Mouse (Mus musculus) adrenal gland, postnatal 14 days (tissue): ENCODE measurements around the gene Gm11437. TPM values are rescaled to one million over a fixed set of nuclear protein-coding genes. Genes with fewer than 3 reads are reported as not detected.

ENCODE experiments used
- DNase-seq: peaks from one replicate; pipeline ENCODE4 v3.0.0; 2021; ENCODE audit warnings: mixed read lengths
- long read RNA-seq, 2 experiments: library from polyadenylated mRNA; stranded (forward); transcript quantifications; one replicate each; pipeline ENCODE4 v2.0.0; 2021
- total RNA-seq: library from RNA; stranded (reverse); gene quantifications from 2 replicates; pipeline ENCODE4 v1.2.3, GENCODE M21; 2021

The Gm11437 gene
- total RNA-seq: 0.26 TPM in 1 of 2 replicates, not detected in the other
- long read RNA-seq, experiment 1: 0 reads
- long read RNA-seq, experiment 2: 0 reads

DNA sequence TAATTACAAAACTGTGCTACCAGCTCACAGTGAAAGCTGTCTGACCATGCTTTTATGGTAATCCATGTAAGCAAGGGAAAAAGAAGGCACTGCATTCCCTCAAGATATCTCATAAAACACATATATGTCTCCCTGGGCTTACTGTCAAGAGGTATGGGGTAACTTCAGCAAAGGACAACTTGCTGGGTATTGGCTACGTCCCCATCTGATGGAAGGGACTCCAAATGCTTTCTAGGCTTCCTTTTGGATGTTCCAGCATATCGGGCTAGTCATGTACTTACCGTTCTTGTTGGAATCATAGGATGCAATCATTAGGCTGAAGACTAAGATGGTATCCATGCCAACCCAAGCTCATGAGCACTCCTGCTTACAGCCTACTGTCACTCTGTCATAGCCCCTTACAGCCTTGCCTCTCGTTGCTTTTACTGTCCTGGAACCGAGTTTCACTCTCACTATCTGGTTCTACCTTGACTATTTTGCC, at the start of gene Gm11437:
Gene Gm11437, minus strand, starts transcription at position 431 of the 481 bp plus-strand sequence.
- no peak for DNase-seq

DNA sequence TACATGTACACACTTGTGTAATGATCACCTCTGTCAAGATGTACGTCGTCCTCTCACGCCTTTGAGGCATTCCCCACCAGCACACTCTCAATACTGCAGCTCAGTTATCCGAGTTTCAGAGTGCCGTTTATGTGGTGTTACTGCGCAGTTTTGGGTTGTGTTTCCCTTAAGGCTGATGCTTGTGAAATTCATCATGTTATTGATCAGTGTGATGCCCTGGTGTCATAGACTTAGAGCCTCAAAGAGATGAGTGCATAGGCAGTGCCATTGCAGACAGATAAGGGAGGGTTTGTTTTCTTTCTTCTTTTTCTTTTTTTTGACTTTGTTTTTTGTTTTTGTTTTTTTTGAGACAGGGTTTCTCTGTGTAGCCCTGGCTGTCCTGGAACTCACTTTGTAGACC, 43.6 kb upstream of the Gm11437 start:
- no peak for DNase-seq

DNA sequence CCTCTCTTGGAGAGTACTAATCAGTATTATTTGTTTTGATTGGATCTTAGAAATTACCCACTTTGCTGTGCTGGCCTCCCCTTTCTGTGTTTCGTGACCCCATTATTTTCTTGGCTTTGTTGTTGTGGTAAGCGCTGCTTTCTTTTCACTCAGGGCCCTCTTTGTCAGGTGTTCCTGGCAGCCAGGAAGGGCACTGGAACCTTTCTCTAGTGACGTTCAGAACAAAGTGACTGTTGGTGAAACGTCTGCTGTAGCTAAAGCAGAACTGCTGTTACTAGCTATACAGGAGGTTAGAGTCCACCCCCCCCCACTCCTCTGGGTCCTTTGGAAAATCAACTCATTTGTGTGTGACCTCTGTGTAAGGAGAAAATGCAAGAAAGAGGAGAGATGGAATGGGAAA, 38.5 kb upstream of the Gm11437 start:
- no peak for DNase-seq

DNA sequence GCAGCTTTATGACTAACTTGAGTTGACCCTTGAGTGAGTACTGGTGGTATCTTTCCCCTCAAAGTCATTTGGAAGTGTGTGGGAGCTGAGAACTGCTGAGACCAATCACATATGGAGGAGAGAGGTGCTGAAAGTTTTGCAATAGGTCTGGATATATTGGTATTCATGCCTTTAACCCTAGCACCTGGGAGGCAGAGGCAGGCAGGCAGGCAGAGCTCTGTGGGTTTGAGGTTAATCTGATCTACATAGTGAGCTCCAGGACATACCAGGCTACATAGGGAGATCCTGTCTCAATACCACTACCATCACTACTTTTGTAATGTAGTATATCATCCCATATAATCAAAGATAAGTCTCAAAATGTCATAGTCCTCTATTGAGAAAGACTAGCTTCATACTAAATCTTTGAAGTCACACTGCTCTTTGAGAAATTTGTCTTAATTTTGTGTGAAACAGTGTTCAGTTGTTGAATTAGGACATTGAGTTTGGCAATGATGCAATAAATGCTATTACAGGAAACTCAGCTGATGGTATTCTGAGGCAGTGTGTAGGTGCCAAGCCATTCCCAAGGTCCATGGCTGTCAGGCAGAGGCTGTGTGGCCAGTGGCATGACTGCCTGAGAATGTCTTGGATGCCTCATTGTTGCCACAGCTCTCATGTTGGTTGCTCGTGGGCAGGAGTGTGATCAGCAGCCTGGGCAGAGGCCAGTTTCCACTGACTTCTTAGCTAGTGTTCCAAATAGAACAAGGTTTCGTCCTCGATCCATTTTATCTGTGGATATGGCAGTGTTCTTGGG, 30.5 kb upstream of the Gm11437 start:
- peak; percentile 71 for DNase-seq

DNA sequence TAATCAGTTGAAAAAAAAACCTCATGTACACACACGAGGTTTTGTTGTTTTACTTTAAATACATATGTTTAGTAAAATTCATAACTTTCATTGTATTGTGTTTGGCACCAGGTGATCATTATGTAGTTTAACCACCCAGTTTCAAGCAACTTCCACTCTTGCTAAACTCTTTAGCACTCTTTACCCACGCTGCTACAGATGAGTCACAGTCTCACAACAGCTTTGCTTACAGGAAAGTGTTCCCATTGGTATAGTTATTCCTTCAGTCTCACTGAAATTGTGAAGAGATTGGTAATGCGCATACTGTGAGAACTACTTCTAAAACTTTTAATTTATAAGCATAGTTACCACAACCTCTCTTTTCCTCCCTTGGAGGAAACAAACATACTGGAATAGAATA, 27.5 kb upstream of the Gm11437 start:
- DNase-seq: no peak

DNA sequence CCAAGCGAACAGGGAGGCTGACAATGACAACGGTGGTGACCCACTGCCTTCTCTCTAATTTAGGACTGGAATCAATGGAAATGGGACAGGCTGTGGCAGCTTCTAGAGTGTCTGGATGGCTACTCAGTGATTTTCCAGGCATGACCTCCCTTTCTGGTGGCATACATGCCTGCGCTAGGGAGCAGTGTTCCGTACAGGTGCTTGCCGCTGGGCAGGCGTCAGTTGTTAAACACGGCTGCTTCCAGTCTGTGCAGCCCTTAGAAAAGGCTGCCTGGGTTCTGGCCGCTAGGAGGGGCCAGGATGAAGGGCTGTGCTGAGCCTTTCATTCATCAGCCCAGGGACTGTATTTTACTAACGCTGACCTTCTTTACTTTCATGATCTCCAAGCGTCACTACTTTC, 26.0 kb upstream of the Gm11437 start:
- no peak for DNase-seq

DNA sequence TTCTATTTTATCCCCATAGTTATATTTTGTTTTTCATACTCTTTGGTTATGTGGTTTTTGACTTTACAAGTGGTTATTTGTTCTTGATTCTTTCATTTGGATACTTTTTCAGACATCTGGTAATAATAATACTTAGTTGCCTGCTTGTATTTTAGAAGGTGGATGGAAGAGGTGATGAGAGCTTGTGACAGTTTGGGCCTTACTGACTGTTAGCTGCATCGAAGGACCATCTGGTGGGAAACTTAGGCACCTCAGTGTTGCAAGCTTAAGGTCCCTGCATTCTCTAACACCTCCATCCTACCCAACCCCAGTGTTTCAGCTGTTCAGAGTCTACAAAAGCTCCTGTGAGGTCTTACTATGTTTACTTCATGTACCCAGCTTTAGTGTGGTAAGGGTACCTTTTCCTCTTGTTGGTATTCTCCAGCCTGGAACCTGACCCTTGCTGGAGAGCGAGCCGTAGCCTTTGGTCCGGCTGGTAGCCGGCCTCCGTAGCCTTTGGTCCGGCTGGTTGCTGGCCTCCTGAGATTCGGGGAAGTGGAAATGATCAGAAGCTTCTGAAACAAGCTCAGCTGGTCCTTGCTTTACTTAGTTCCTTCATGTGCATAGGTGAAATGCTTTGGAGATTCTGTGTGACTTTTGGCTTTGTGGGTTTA, 23.4 kb upstream of the Gm11437 start:
- DNase-seq: no peak

DNA sequence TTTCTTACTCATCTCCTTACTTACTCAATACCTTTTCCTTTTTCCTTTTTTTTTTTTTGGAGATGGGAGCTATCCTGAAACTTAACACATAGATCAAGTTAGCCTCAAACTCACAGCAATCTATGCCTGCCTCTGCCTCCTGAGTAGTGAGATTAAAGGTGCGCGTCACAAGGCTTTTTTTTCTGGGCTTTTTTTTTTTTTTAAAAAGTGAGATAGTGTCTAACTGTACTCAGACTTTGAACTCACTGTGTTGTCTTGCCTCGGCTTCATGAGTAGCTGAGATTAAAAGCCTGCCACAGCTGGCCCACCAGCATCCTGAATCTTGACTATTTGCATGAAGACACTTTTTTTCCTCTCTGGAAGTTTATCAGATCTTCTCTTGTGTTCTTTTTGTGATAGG, 21.3 kb upstream of the Gm11437 start:
- DNase-seq: no peak

DNA sequence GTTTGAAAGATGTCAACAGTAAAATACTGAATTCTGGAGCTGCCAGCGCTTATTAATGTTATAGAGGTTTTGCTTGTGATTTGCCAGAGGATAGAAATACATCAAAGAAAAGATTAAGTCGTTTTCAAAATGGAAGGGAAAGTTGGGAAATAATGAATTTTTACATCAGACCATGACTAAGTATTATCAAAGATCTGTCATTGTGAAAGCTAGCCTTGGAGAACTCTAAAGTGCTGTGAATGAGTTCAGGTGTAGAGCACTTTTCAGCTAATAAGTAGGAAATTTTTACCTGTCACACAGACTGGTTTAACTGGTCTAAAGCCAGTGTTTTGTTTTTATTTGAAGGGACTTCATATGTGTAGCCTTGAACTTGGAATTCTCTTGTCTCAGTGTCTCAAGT, 14.0 kb upstream of the Gm11437 start:
- no peak for DNase-seq

DNA sequence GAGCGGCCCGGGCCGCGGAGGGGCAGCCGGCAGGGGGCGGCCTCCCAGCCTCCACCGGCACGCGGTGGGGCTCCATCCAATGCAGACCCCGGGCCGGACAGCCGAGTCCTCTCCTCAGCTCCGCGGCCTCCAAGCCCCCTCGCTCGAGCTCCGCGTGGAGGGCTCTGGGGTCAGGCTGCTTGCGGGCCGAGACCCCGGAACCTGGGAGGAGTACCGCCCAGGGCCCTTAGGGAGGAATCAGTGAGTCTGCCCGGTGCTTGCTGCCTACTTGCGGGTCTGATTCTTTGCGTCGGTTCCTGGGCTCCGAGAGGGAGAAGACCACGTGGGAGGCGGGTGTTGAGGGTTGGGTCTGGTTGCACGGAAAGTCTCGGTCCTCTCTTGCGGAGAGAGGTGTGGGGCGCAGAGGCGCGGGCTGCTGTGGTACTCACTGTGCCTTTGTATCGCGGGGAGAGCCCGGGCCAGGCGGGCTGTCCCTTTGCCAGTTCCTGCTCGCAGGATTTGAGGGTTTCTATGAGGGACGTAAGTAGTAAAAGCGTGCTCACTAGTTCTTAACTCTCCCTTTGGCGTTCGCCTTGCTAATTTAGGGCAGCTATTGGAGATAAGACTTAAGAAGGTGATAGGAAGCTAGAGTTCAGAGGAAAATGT, 12.8 kb upstream of the Gm11437 start:
- DNase-seq: peak; percentile 83

DNA sequence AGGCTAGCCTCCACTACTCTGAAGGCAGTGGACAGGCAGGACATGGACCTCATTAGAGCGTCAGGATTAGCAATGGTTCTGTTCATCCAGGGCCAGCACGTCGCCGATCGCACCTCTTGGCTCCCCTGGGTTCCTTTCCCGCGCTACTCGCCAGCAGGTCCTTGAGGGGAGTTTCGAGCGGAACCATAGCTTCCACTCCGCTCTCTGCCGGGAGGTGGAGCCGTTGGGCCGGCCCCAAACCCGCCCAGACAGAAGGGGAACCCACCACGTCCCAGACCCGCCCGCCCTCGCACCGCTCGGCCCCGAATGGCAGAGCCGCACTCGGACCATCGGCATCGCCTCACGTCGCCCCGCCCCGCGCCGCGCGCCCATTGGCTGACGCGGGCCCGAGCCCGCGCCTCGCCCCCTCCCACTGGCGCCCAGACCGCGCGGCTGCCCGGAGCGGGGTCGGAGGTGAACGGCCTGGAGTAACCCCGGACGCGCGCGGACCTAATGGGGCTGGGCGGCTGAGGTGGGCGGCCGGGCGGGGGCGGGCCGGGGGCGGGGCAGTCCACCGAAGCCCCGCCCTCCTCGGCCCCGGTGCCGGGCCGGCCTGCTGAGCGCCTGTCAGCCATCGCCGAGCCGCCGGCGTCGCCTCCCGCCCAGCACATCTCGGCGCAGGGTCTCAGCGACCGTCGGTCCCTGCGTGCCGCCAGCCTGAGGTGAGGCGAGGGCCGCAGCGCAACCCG, 12.1 kb upstream of the Gm11437 start:
- peak; percentile 99 for DNase-seq

DNA sequence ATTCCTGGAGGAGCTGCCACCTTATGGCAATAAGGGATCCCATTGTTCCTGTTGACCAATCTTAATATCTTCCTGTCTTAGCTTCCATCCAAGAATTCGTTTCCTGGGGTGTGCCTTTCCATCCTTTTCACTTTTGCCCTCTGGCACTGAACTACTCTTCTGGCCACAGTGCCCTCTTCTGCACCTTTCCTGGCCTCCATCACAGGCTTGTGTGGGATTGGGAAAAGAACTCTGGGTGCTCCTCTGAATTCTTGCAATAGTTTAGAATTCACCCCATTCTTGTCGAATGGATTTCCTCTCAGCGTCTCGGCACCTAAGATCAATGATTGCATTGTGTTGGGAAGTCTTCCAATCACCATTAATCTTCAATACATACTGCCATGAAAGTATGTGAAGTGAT, 11.3 kb upstream of the Gm11437 start:
- no peak for DNase-seq

DNA sequence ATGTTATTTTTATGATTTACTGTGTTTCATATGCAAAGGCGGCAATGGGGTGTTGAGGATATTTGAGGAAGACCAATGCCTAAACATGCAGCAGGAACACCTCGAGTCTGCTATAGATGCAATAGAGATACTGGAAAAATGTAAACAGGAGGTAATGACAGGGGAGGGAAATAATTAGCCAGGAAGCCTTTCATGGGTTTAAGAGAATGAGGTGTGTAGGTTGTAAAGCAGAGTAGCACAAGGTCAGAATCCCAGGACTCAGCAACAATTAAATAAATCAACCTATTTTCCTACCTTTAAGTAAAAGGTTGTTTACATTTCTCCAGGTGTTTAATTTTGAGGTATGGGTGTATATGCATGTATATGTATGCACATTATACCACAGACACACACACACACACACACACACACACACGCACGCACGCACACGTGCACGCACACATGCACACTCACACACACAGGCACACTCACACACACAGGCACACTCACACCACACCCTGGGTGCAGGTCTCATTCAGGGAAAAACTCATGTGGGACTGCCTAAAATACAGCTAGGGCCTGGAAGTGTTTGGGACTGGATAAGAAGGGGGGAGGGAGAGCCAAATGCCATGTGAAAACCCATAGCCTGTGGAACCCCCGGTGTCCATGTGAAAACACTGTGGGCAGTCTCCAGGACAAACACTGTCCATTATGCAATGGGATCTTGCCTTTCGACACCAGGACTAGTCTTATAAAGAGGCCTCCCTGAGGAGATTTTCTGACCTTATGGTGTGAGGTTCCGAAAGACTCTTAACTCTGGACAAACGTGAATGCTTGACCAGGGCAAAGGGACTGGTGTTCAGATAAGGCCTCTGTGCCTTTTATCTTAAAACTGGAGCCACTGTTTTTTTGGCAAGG, 5.5 kb upstream of the Gm11437 start:
- DNase-seq: peak; percentile 26

DNA sequence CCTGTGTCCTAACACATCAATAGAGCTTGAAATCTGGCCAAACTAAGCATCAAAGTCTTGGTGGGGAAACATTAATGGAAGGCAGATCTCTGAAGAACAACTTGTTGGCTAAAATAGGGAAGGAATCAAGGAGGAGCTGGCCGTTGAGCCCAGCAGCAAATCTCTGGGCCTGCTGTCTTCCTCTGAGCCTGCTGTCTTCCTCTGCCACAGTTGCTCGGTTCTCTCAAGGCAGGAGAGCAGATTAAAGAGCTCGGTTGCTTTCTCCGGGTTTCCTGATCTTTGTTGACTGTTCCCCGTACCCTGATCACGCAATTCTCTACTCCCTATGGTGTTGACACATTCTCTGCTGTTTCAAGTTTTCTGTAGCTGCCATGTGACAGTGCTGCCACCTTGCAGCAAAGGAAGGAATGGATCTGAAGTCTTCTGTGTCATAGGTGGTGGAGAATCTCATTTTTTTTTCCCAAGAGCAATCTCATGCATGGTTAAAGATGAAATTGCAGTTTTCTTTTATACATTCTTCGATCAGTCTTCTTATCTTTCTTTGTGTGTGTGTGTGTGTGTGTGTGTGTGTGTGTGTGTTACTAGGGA, 1.5 kb upstream of the Gm11437 start:
- DNase-seq: peak; percentile 61

DNA sequence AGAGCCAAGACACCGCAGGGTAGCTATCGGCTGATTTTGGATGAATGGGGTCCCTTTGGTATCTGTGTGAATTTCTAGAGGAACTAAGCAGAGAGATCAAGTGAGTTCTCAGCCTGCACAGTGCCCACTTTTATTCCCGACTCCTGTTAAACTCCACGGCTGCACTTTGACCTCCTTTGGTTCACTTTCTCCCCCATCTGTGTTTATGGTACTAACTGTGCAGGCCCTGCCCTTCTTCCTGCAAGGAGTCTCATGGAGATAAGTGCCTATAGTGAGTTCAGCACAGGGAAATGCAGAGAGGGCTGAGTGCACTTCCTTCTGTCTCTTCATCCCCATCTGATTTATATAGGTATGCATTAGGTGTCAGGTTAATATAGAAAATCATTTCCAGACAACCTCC, 2.7 kb downstream of the Gm11437 start:
- DNase-seq: no peak

DNA sequence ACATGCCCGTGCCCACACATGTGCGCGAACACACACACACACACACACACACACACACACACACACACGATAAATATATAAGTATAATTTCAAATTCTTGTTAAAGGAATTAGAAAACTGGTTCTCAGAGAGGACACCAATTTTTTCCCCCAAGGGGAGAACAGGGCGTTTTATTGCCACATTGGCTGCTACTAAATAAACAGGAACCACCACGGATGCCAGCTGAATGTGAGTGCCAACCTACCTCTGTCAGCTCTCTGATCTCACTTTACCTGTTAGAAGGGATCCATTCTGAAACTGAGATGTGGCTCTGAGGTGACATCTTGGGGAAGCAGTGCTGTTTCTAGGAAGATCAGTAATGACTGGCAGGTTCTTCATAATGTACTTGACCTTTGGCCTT, 3.2 kb downstream of the Gm11437 start:
- DNase-seq: peak; percentile 9

DNA sequence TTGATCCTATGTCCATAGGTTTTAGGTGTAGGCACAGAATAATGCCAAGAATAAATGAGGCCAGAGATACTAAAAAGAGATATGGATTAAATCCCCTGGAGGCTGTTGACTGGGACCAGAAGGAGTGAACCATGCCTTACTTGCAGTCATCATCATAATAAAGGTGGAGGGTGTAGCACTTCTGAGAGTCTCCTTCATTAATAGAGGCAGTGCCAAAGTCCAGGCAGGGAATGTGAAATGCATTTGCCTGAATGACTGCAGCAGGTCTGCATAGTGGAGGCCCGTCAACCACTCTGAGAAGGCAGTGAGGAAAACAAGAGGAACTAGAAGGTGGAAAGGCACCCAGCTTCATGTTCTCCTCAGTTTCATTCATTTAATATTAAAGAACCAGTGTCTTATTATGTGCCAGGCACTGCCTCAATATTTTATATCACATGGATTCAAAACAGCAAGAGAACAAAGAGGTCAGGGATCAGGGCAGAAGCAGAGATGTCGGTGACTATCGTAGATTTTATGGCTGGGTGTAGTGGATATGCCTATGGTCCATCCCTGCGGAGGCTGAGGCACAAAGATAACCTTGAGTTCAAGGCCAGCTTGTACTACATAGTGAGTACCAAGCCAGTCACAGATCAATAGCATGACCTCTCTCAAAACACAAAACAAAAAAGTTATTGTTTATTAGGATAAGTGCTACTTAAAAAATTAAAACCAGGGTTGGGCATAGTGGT, 10.6 kb downstream of the Gm11437 start:
- no peak for DNase-seq

DNA sequence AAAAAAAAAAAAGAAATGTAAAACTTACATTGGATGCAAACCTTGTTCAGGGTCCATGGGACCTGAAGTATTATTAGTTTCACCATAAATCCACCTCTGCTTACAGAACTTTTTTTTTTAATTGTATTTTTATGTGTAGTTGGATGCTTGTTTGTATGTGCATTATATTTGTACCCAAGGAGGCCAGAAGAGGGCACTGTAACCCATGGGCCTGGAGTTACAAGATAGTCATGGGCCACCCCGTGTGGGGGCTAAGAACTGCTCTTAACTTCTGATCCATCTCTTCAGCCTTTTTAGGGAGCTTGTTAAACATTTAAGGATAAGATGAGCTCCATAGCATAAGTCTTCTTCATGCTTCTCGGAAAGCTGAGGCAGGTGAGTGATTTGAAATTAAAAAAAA, 16.4 kb downstream of the Gm11437 start:
- peak; percentile 25 for DNase-seq

DNA sequence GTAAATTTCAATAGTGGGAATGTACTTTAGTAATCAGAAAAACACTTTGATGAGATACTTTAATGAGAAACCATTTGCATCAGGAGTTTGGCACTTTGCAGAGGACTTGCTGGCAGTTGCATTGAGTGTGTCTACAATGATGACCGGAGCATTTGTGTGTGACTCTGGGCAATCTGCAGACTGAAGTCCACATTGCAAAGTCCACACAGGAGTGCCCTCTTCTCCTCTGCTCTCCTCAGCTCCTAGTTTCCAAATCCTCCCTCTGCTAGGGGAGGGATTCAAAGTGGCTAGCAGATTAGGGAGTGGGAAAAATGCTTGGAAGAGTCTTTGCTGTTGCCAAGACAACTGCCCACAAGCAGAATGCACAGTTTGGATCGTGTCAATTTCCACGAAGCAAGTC, 21.2 kb downstream of the Gm11437 start:
- DNase-seq: no peak

DNA sequence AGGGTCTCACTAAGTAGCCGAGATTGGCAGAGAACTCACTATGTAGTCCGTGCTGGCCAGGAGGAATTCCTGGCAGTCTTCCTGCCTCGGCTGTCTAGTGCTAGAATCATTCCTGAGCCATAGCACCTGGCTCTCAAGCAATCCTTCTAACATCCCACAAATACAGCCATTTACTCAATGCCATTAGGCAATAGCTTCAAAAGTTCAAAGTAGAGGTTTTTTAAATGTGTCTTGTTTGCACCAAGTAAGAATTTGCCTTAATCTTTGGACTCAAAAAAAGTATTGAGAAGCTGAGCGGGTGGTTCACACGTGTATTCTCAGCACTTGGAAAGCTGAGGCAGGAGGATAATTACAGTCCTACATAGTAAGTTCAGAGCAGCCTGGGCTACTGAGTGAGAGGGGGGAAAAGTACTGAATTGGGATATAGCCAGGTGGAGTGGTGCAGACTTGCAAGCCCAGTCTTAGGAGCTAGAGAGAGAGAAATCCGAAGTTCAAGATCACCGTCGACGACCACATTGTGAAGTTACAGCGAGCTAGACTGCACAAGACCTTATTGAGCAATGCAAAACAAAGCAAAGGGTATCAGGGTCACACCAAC, 22.0 kb downstream of the Gm11437 start:
- no peak for DNase-seq
